Mouse (Mus musculus) myocyte (in vitro differentiated cells): ENCODE measurements around the gene Ifi27l2b.

Source experiments
- CEBPB ChIP-seq: IDR thresholded peaks from 2 replicates; pipeline ENCODE4 v1.6.1; 2011; ENCODE audit warnings: mild to moderate bottlenecking, moderate library complexity; ENCODE audit not compliant: poor library complexity, insufficient read depth, severe bottlenecking
- E2F4 ChIP-seq: IDR thresholded peaks from one replicate; pipeline ENCODE4 v1.6.1; 2011; ENCODE audit warnings: mild to moderate bottlenecking, control low read depth, moderate library complexity; ENCODE audit not compliant: insufficient read depth
- MAX ChIP-seq: IDR thresholded peaks from one replicate; pipeline ENCODE4 v1.6.1; 2011; ENCODE audit warnings: low read depth, mild to moderate bottlenecking, control low read depth
- MYOD1 ChIP-seq, 3 experiments: IDR thresholded peaks; one replicate each; pipeline ENCODE4 v1.6.1; 2011; ENCODE audit warnings: control low read depth in 2 of 3, low read depth in 2 of 3, mild to moderate bottlenecking in 2 of 3, moderate library complexity in 1 of 3; ENCODE audit not compliant: insufficient read length in 2 of 3, control insufficient read depth in 1 of 3
- MYOG ChIP-seq, 3 experiments: IDR thresholded peaks; one replicate each; pipeline ENCODE4 v1.6.1; 2011; ENCODE audit warnings: control low read depth in 2 of 3, low read depth in 2 of 3, mild to moderate bottlenecking in 2 of 3; ENCODE audit not compliant: insufficient read length in 2 of 3, control insufficient read depth in 1 of 3, insufficient read depth in 1 of 3
- POLR2A ChIP-seq: IDR thresholded peaks from one replicate; pipeline ENCODE4 v1.6.1; 2011; ENCODE audit warnings: low read depth, mild to moderate bottlenecking, control low read depth, moderate library complexity; ENCODE audit not compliant: insufficient read length
- POLR2AphosphoS2 ChIP-seq: IDR thresholded peaks from one replicate; pipeline ENCODE4 v1.6.1; 2011; ENCODE audit warnings: low read depth, control low read depth; ENCODE audit not compliant: insufficient read length
- REST ChIP-seq: IDR thresholded peaks from one replicate; pipeline ENCODE4 v1.6.1; 2011; ENCODE audit warnings: mild to moderate bottlenecking, control low read depth, moderate library complexity; ENCODE audit not compliant: insufficient read depth, insufficient read length
- SRF ChIP-seq: IDR thresholded peaks from one replicate; pipeline ENCODE4 v1.6.1; 2011; ENCODE audit warnings: low read depth; ENCODE audit not compliant: control insufficient read depth, insufficient read length
- TCF12 ChIP-seq: IDR thresholded peaks from one replicate; pipeline ENCODE4 v1.6.1; 2011; ENCODE audit warnings: mild to moderate bottlenecking, control low read depth; ENCODE audit not compliant: poor library complexity, insufficient read depth, severe bottlenecking
- TCF3 ChIP-seq: IDR thresholded peaks from one replicate; pipeline ENCODE4 v1.6.1; 2011; ENCODE audit warnings: low read depth, control low read depth; ENCODE audit not compliant: insufficient read length
- USF1 ChIP-seq: IDR thresholded peaks from one replicate; pipeline ENCODE4 v1.6.1; 2011; ENCODE audit warnings: low read depth, mild to moderate bottlenecking, control low read depth, moderate library complexity

GRCm38 (mm10) chr12:103433430-103433829 lies 23.6 kb downstream of the Ifi27l2b start:
- TF ChIP-seq REST (no peak), POLR2A (no peak), MAX (no peak), POLR2AphosphoS2 (no peak), USF1 (no peak), TCF12 (no peak), SRF (no peak), E2F4 (no peak), MYOG (IDR thresholded peaks at IDR 0.05; ENCODE audit: control insufficient read depth in 1 of 3, insufficient read depth in 1 of 3, insufficient read length in 2 of 3, low read depth in 2 of 3) (no peak), CEBPB (no peak), TCF3 (no peak), MYOD1 (IDR thresholded peaks at IDR 0.05; ENCODE audit: control insufficient read depth in 1 of 3, insufficient read length in 2 of 3, low read depth in 2 of 3) (no peak)
